Mouse (Mus musculus) lung, postnatal 0 days (tissue): ENCODE measurements around the gene Gm47289.

Source experiments
- CTCF ChIP-seq: IDR thresholded peaks from 2 replicates; pipeline ENCODE4 v1.5.1; 2016; ENCODE audit warnings: antibody characterized with exemption, mild to moderate bottlenecking
- EP300 ChIP-seq: IDR thresholded peaks from 2 replicates; pipeline ENCODE4 v1.6.1; 2016; ENCODE audit warnings: antibody characterized with exemption, mild to moderate bottlenecking, control low read depth

GRCm38 (mm10) chr9:119145137-119145536 lies 13.8 kb upstream of the Gm47289 start:
- no peak for TF ChIP-seq CTCF
- TF ChIP-seq EP300: no peak
